Mouse (Mus musculus) thymus, adult 18-20 months (tissue): ENCODE data around the gene Ramp3.
"Not testable (repeated sequence)": the region's sequence is repeated elsewhere in the genome, so short reads cannot be mapped to it uniquely, and the experiment has no call there.

ENCODE experiments used
- DNase-seq, 2 experiments: peaks; one replicate each; pipeline ENCODE4 v3.0.0; 2022; ENCODE audit warnings: mixed read lengths in 2 of 2

Gene Ramp3

GRCm38 (mm10) chr11:6658271-6658670 is at the start of gene Ramp3:
TSS of gene Ramp3 (plus strand) at chr11:6658521.
- no peak for DNase-seq

- no peak for DNase-seq
Measured at GRCm38 (mm10) chr11:6615250-6616205, 42.8 kb upstream of the Ramp3 start.

- DNase-seq, result no peak
Measured at GRCm38 (mm10) chr11:6623704-6624103, 34.6 kb upstream of the Ramp3 start.

- no peak for DNase-seq
Measured at GRCm38 (mm10) chr11:6624619-6625382, 33.5 kb upstream of the Ramp3 start.

GRCm38 (mm10) chr11:6625478-6626387 is 32.6 kb upstream of the Ramp3 start, which contains the start of gene Tbrg4:
TSS of gene Tbrg4 (minus strand) at chr11:6626067.
- DNase-seq, result peak; percentile 80 to 85

GRCm38 (mm10) chr11:6626388-6626772 is 31.9 kb upstream of the Ramp3 start:
- DNase-seq, result no peak

- DNase-seq, result peak in 1 of 2 experiments; percentile 38
Measured at GRCm38 (mm10) chr11:6627731-6628130, 30.6 kb upstream of the Ramp3 start.

GRCm38 (mm10) chr11:6628568-6628967 is 29.8 kb upstream of the Ramp3 start:
- peak; percentile 24 to 39 for DNase-seq

GRCm38 (mm10) chr11:6629655-6630054 is 28.7 kb upstream of the Ramp3 start:
- no peak for DNase-seq

- no peak for DNase-seq
Measured at GRCm38 (mm10) chr11:6636150-6636549, 22.2 kb upstream of the Ramp3 start.

- no peak for DNase-seq
Measured at GRCm38 (mm10) chr11:6638537-6638936, 19.8 kb upstream of the Ramp3 start, which contains the start of gene Wap. TSS of gene Wap (minus strand) at chr11:6638637.

GRCm38 (mm10) chr11:6639072-6639471 is 19.2 kb upstream of the Ramp3 start:
- DNase-seq, result no peak

GRCm38 (mm10) chr11:6644566-6644965 is 13.8 kb upstream of the Ramp3 start:
- DNase-seq, result no peak

GRCm38 (mm10) chr11:6647831-6648724 is 10.2 kb upstream of the Ramp3 start:
- no peak for DNase-seq

- peak; percentile 50 to 54 for DNase-seq
Measured at GRCm38 (mm10) chr11:6650519-6650918, 7.8 kb upstream of the Ramp3 start.

- DNase-seq, result not testable (repeated sequence)
Measured at GRCm38 (mm10) chr11:6652978-6653377, 5.3 kb upstream of the Ramp3 start.

GRCm38 (mm10) chr11:6654903-6655302 is 3.4 kb upstream of the Ramp3 start:
- peak in 1 of 2 experiments; percentile 54 for DNase-seq

GRCm38 (mm10) chr11:6661206-6661605 is 2.9 kb downstream of the Ramp3 start:
- no peak for DNase-seq

GRCm38 (mm10) chr11:6666634-6667033 is 8.3 kb downstream of the Ramp3 start:
- no peak for DNase-seq

GRCm38 (mm10) chr11:6669041-6669440 is 10.7 kb downstream of the Ramp3 start:
- no peak for DNase-seq

GRCm38 (mm10) chr11:6670044-6670443 is 11.7 kb downstream of the Ramp3 start:
- DNase-seq, result no peak
